Mouse (Mus musculus): ENCODE data around the gene Clcn1. TPM values are rescaled to one million over a fixed set of nuclear protein-coding genes. Genes with fewer than 3 reads are reported as not detected.

The Clcn1 gene
- polyA plus RNA-seq, 1 experiment, result 0.90 TPM

GRCm38 (mm10) chr6:42325268-42325609 lies 38.8 kb downstream of the Clcn1 start:
- no peaks in the 10 kb centered on the region for H3K79me2 ChIP-seq (ENCODE audit: control insufficient read depth, insufficient read depth)
- TF ChIP-seq E2F4 (IDR thresholded peaks at IDR 0.05; ENCODE audit: insufficient read depth), result no peak
- TF ChIP-seq POLR2A (IDR thresholded peaks at IDR 0.05; ENCODE audit: insufficient read length, low read depth), result no peak
- TF ChIP-seq SRF (IDR thresholded peaks at IDR 0.05; ENCODE audit: control insufficient read depth, insufficient read length, low read depth), result no peak
- no peak for TF ChIP-seq POLR2AphosphoS2 (IDR thresholded peaks at IDR 0.05; ENCODE audit: insufficient read length, low read depth)
- no peak for TF ChIP-seq MAX (IDR thresholded peaks at IDR 0.05; ENCODE audit: low read depth)
- TF ChIP-seq MYOG (IDR thresholded peaks at IDR 0.05; ENCODE audit: control insufficient read depth in 1 of 3, insufficient read depth in 1 of 3, insufficient read length in 2 of 3, low read depth in 2 of 3), result no peak
- no peak for TF ChIP-seq TCF12 (IDR thresholded peaks at IDR 0.05; ENCODE audit: insufficient read depth, poor library complexity, severe bottlenecking)
- TF ChIP-seq TCF3 (IDR thresholded peaks at IDR 0.05; ENCODE audit: insufficient read length, low read depth), result no peak
- TF ChIP-seq USF1 (IDR thresholded peaks at IDR 0.05; ENCODE audit: low read depth), result no peak
- TF ChIP-seq CEBPB (IDR thresholded peaks at IDR 0.05; ENCODE audit: insufficient read depth, poor library complexity, severe bottlenecking), result no peak
- peak overlapping the region; percentile 99 for H3K4me2 ChIP-seq (ENCODE audit: low read depth)
- peak overlapping the region; percentile 41 for H3K4me3 ChIP-seq
- no peaks in the 10 kb centered on the region for H3K36me3 ChIP-seq (ENCODE audit: control insufficient read depth, insufficient read depth)
- H3ac ChIP-seq (ENCODE audit: control insufficient read depth, insufficient read length), result peak overlapping the region; percentile 46
- H3K27me3 ChIP-seq (ENCODE audit: control insufficient read depth, insufficient read depth, insufficient read length), result no peaks in the 10 kb centered on the region

- no peaks in the 10 kb centered on the region for H3K27me3 ChIP-seq (ENCODE audit: control insufficient read depth, insufficient read depth, insufficient read length)
- no peak overlapping the region for H3K4me2 ChIP-seq (ENCODE audit: low read depth)
- no peaks in the 10 kb centered on the region for H3K79me2 ChIP-seq (ENCODE audit: control insufficient read depth, insufficient read depth)
- no peaks in the 10 kb centered on the region for H3K36me3 ChIP-seq (ENCODE audit: control insufficient read depth, insufficient read depth)
- no peak for TF ChIP-seq POLR2A (IDR thresholded peaks at IDR 0.05; ENCODE audit: insufficient read length, low read depth)
- no peak for TF ChIP-seq MAX (IDR thresholded peaks at IDR 0.05; ENCODE audit: low read depth)
- no peak for TF ChIP-seq TCF3 (IDR thresholded peaks at IDR 0.05; ENCODE audit: insufficient read length, low read depth)
- no peak for TF ChIP-seq POLR2AphosphoS2 (IDR thresholded peaks at IDR 0.05; ENCODE audit: insufficient read length, low read depth)
- no peak for TF ChIP-seq CEBPB (IDR thresholded peaks at IDR 0.05; ENCODE audit: insufficient read depth, poor library complexity, severe bottlenecking)
- TF ChIP-seq TCF12 (IDR thresholded peaks at IDR 0.05; ENCODE audit: insufficient read depth, poor library complexity, severe bottlenecking), result no peak
- no peak for TF ChIP-seq MYOD1 (IDR thresholded peaks at IDR 0.05; ENCODE audit: control insufficient read depth in 1 of 3, insufficient read length in 2 of 3, low read depth in 2 of 3)
- TF ChIP-seq SRF (IDR thresholded peaks at IDR 0.05; ENCODE audit: control insufficient read depth, insufficient read length, low read depth), result no peak
- no peak for TF ChIP-seq REST (IDR thresholded peaks at IDR 0.05; ENCODE audit: insufficient read depth, insufficient read length)
- TF ChIP-seq E2F4 (IDR thresholded peaks at IDR 0.05; ENCODE audit: insufficient read depth), result no peak
- no peak for TF ChIP-seq MYOG (IDR thresholded peaks at IDR 0.05; ENCODE audit: control insufficient read depth in 1 of 3, insufficient read depth in 1 of 3, insufficient read length in 2 of 3, low read depth in 2 of 3)
- no peak for TF ChIP-seq USF1 (IDR thresholded peaks at IDR 0.05; ENCODE audit: low read depth)
- H3ac ChIP-seq (ENCODE audit: control insufficient read depth, insufficient read length), result no peak overlapping the region
- H3K4me3 ChIP-seq, result no peak overlapping the region
These were observed 40.0 kb downstream of the Clcn1 start for GRCm38 (mm10) chr6:42326509-42326908.

GRCm38 (mm10) chr6:42328757-42329156 lies 42.3 kb downstream of the Clcn1 start:
- no peaks in the 10 kb centered on the region for H3K27me3 ChIP-seq (ENCODE audit: control insufficient read depth, insufficient read depth, insufficient read length)

GRCm38 (mm10) chr6:42330216-42330615 lies 43.7 kb downstream of the Clcn1 start:
- TF ChIP-seq TCF3 (IDR thresholded peaks at IDR 0.05; ENCODE audit: insufficient read length, low read depth), result no peak
- Histone ChIP-seq H3ac (ENCODE audit: control insufficient read depth, insufficient read length) (no peak overlapping the region), H3K27me3 (ENCODE audit: control insufficient read depth, insufficient read depth, insufficient read length) (no peaks in the 10 kb centered on the region), H3K79me2 (ENCODE audit: control insufficient read depth, insufficient read depth) (no peaks in the 10 kb centered on the region), H3K36me3 (ENCODE audit: control insufficient read depth, insufficient read depth) (no peaks in the 10 kb centered on the region), H3K4me2 (ENCODE audit: low read depth) (no peak overlapping the region), H3K4me3 (no peak overlapping the region)

More at GRCm38 (mm10) chr6:42328757-42329156, 42.3 kb downstream of the Clcn1 start:
- TF ChIP-seq MYOD1 (IDR thresholded peaks at IDR 0.05; ENCODE audit: control insufficient read depth in 1 of 3, insufficient read length in 2 of 3, low read depth in 2 of 3) (no peak), TCF3 (IDR thresholded peaks at IDR 0.05; ENCODE audit: insufficient read length, low read depth) (no peak), POLR2AphosphoS2 (IDR thresholded peaks at IDR 0.05; ENCODE audit: insufficient read length, low read depth) (no peak), USF1 (IDR thresholded peaks at IDR 0.05; ENCODE audit: low read depth) (no peak), MYOG (IDR thresholded peaks at IDR 0.05; ENCODE audit: control insufficient read depth in 1 of 3, insufficient read depth in 1 of 3, insufficient read length in 2 of 3, low read depth in 2 of 3) (no peak), POLR2A (IDR thresholded peaks at IDR 0.05; ENCODE audit: insufficient read length, low read depth) (no peak), REST (IDR thresholded peaks at IDR 0.05; ENCODE audit: insufficient read depth, insufficient read length) (no peak), CEBPB (IDR thresholded peaks at IDR 0.05; ENCODE audit: insufficient read depth, poor library complexity, severe bottlenecking) (no peak), MAX (IDR thresholded peaks at IDR 0.05; ENCODE audit: low read depth) (no peak), TCF12 (IDR thresholded peaks at IDR 0.05; ENCODE audit: insufficient read depth, poor library complexity, severe bottlenecking) (no peak), E2F4 (IDR thresholded peaks at IDR 0.05; ENCODE audit: insufficient read depth) (no peak), SRF (IDR thresholded peaks at IDR 0.05; ENCODE audit: control insufficient read depth, insufficient read length, low read depth) (no peak)
- no peaks in the 10 kb centered on the region for H3K36me3 ChIP-seq (ENCODE audit: control insufficient read depth, insufficient read depth)
- H3K4me3 ChIP-seq, result no peak overlapping the region
- H3K79me2 ChIP-seq (ENCODE audit: control insufficient read depth, insufficient read depth), result no peaks in the 10 kb centered on the region
- no peak overlapping the region for H3ac ChIP-seq (ENCODE audit: control insufficient read depth, insufficient read length)
- no peak overlapping the region for H3K4me2 ChIP-seq (ENCODE audit: low read depth)

- Histone ChIP-seq H3K4me2 (ENCODE audit: low read depth) (no peak overlapping the region), H3K27me3 (ENCODE audit: control insufficient read depth, insufficient read depth, insufficient read length) (no peaks in the 10 kb centered on the region), H3K4me3 (no peak overlapping the region), H3K36me3 (ENCODE audit: control insufficient read depth, insufficient read depth) (no peaks in the 10 kb centered on the region), H3K79me2 (ENCODE audit: control insufficient read depth, insufficient read depth) (no peaks in the 10 kb centered on the region), H3ac (ENCODE audit: control insufficient read depth, insufficient read length) (no peak overlapping the region)
- TF ChIP-seq POLR2A (IDR thresholded peaks at IDR 0.05; ENCODE audit: insufficient read length, low read depth), result no peak
- TF ChIP-seq MYOG (IDR thresholded peaks at IDR 0.05; ENCODE audit: control insufficient read depth in 1 of 3, insufficient read depth in 1 of 3, insufficient read length in 2 of 3, low read depth in 2 of 3), result no peak
- no peak for TF ChIP-seq TCF12 (IDR thresholded peaks at IDR 0.05; ENCODE audit: insufficient read depth, poor library complexity, severe bottlenecking)
- TF ChIP-seq SRF (IDR thresholded peaks at IDR 0.05; ENCODE audit: control insufficient read depth, insufficient read length, low read depth), result no peak
- no peak for TF ChIP-seq POLR2AphosphoS2 (IDR thresholded peaks at IDR 0.05; ENCODE audit: insufficient read length, low read depth)
- TF ChIP-seq USF1 (IDR thresholded peaks at IDR 0.05; ENCODE audit: low read depth), result no peak
- no peak for TF ChIP-seq REST (IDR thresholded peaks at IDR 0.05; ENCODE audit: insufficient read depth, insufficient read length)
- no peak for TF ChIP-seq MYOD1 (IDR thresholded peaks at IDR 0.05; ENCODE audit: control insufficient read depth in 1 of 3, insufficient read length in 2 of 3, low read depth in 2 of 3)
- TF ChIP-seq CEBPB (IDR thresholded peaks at IDR 0.05; ENCODE audit: insufficient read depth, poor library complexity, severe bottlenecking), result no peak
- TF ChIP-seq MAX (IDR thresholded peaks at IDR 0.05; ENCODE audit: low read depth), result no peak
- no peak for TF ChIP-seq TCF3 (IDR thresholded peaks at IDR 0.05; ENCODE audit: insufficient read length, low read depth)
- no peak for TF ChIP-seq E2F4 (IDR thresholded peaks at IDR 0.05; ENCODE audit: insufficient read depth)
These were observed 44.5 kb downstream of the Clcn1 start for GRCm38 (mm10) chr6:42330946-42331345.
